Mouse (Mus musculus) forebrain, embryonic 12.5 days (tissue): ENCODE data around the gene Zfp558. TPM values are rescaled to one million over a fixed set of nuclear protein-coding genes. Genes with fewer than 3 reads are reported as not detected.
A peak's percentile ranks its signal among the peaks of the same experiment; 100 is the strongest.
"Not testable (repeated sequence)": the region's sequence is repeated elsewhere in the genome, so short reads cannot be mapped to it uniquely, and the experiment has no call there.

ENCODE experiments used
- ATAC-seq: fragments of 200-750 bp; cut with Nextera tagmentation; 2 replicates; pipeline ENCODE4 v1.8.0; 2017; ENCODE audit warnings: moderate TSS enrichment; ENCODE audit not compliant: low FRiP score
- H3K27ac ChIP-seq: fragments of 300-500 bp; sonication (generic); 2 replicates; pipeline ENCODE4 v1.5.1; 2016; ENCODE audit warnings: mild to moderate bottlenecking
- H3K27me3 ChIP-seq: fragments of 300-500 bp; sonication (generic); 2 replicates; pipeline ENCODE4 v1.6.1; 2016; ENCODE audit warnings: mild to moderate bottlenecking
- H3K36me3 ChIP-seq: fragments of 300-500 bp; sonication (generic); replicated peaks from 2 replicates; pipeline ENCODE4 v1.6.1; 2016; ENCODE audit warnings: mild to moderate bottlenecking
- H3K4me1 ChIP-seq: fragments of 300-500 bp; sonication (generic); 2 replicates; pipeline ENCODE4 v1.6.1; 2016
- H3K4me2 ChIP-seq: fragments of 300-500 bp; sonication (generic); 2 replicates; pipeline ENCODE4 v1.6.1; 2016; ENCODE audit warnings: mild to moderate bottlenecking, moderate library complexity
- H3K4me3 ChIP-seq: fragments of 300-500 bp; sonication (generic); replicated peaks from 2 replicates; pipeline ENCODE4 v1.5.1; 2016; ENCODE audit warnings: mild to moderate bottlenecking
- H3K9ac ChIP-seq: fragments of 300-500 bp; sonication (generic); 2 replicates; pipeline ENCODE4 v1.6.1; 2016; ENCODE audit warnings: mild to moderate bottlenecking
- H3K9me3 ChIP-seq: fragments of 300-500 bp; sonication (generic); 2 replicates; pipeline ENCODE4 v1.6.1; 2016
- WGBS: fragments of 180-500 bp; shearing (Covaris S2); methylation state at CpG from one replicate; pipeline ENCODE4 v1.1.7; 2016; 5-methylcytosine and 5-hydroxymethylcytosine counted together
- microRNA-seq: library from miRNA; unstranded; fragments of <30 nt; microRNA quantifications from one replicate; pipeline ENCODE4, GENCODE M21; 2017
- polyA plus RNA-seq: library from polyadenylated mRNA; unstranded; fragments of >200 nt; fragmentation: Nextera tagmentation; extraction: Ambion mirVana; gene quantifications from 2 replicates; pipeline ENCODE4 v1.2.1, GENCODE M21; 2016

Zfp558 gene
- polyA plus RNA-seq = 23.3 and 25.8 TPM in 2 replicates

DNA sequence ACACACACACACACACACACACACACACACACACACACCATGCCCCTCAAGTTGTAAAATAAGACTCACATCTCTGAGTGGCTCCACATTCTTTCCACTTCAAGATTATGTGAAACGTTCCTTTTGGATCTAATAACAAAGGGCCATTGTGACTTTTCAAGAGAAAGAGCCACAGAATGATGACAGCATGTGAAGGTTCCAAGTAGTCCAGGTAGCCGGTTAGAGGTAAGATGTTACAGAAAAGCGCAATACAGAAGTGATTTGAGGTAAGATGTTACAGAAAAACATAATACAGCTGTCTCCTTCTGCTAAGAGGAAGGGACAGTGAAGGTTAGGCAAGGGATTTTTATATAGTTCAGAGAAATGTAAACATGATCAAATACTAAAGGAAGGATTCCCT is at the start of gene Zfp558, which contains the start of gene Mbd3l1:
Gene Zfp558, minus strand, starts transcription at position 101 of the 400 bp plus-strand sequence.
Gene Mbd3l1, plus strand, starts transcription at position 192 of the 400 bp plus-strand sequence.
- H3K4me2 ChIP-seq = no peak within 1 kb of the TSS
- H3K36me3 ChIP-seq = no peaks in the 10 kb centered on the region
- H3K27ac ChIP-seq = no peak within 1 kb of the TSS
- 0 out of 2 replicates have a peak, but pooled peaks cover 2% of the 10 kb centered on the region for H3K27me3 ChIP-seq
- no peaks in the 10 kb centered on the region; the same call in 1 of the 2 replicates for H3K4me1 ChIP-seq
- WGBS = 76% methylated on average over 3 of the region's 3 CpGs
- ATAC-seq = no peak
- H3K9ac ChIP-seq = no peak within 1 kb of the TSS
- no peak within 1 kb of the TSS for H3K4me3 ChIP-seq
- H3K9me3 ChIP-seq = no peaks in the 10 kb centered on the region

DNA sequence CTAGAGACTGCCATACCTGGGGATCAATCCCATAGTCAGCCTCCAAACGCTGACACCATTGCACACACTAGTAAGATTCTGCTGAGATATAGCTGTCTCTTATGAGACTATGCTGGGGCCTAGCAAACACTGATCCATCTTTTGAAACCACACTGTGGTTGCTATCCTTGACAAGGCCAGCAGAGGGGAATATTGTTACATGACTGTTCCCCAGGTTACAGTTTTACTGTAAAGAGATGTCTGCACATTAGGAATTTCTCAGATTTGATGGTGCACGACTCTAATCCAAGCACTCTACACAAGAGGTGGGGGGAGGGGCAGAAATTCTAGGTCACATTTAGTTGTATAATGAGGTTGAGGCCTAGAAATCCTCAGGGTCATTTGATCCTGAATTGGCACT is 30.0 kb upstream of the Zfp558 start:
- 53% methylated on average over 2 of the region's 2 CpGs for WGBS
- H3K9ac ChIP-seq = no peak overlapping the region
- no peak overlapping the region for H3K4me2 ChIP-seq

DNA sequence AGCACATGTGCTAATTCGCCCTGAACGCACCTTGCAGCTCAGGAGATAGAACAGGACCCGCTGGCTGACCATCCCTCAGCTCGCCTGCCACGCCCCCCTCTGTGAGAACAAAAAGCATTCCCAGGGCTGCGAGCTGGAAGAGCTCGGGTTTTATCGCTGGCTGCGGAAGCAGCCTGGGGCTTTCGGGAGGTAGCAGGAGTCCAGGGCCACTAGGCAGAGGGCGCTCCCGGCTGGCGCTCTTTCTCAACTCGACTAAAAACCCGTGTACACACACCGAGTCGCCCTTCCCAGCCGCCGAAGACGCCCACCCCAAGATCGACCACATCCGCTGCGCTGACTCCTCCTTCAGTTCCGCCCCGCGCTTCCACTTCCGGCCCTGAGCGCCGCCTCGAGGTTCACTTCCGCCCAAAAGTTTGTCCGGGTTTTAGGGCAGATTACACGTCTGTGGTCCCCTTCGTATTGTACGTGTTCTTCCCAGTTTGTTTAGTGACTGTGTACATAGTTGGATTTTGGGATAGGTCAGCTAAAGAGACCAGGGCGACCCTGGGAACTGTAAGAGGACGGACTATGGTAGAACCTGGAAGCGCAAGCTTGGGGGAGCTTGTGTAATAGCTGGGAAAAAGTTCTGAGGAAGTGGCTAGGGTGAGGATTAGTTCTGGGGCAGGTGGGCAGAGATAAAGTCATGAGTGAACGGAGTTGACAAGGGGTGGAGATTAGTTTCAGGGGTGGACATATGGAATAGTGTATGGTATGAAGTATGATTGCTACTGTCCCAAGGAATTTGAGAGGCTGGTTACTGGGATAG is 4.5 kb downstream of the Zfp558 start:
- Histone ChIP-seq H3K27ac (peak overlapping the region; percentile 96), H3K27me3 (0 out of 2 replicates have a peak, but pooled peaks cover 2% of the 10 kb centered on the region), H3K36me3 (0 out of 2 replicates have a peak, but pooled peaks cover 2% of the 10 kb centered on the region), H3K9ac (peak overlapping the region; percentile 68), H3K4me1 (no peaks in the 10 kb centered on the region; the same call in 1 of the 2 replicates), H3K9me3 (no peaks in the 10 kb centered on the region), H3K4me2 (peak overlapping the region; percentile 70), H3K4me3 (peak overlapping the region; percentile 65)
- ATAC-seq = peak; percentile 97
- WGBS = 4% methylated on average over 39 of the region's 39 CpGs

More for the DNA sequence above, 30.0 kb upstream of the Zfp558 start:
- no peaks in the 10 kb centered on the region for H3K36me3 ChIP-seq
- no peak overlapping the region for H3K4me3 ChIP-seq
- no peak overlapping the region for H3K27ac ChIP-seq
- H3K27me3 ChIP-seq = no peaks in the 10 kb centered on the region
- no peak for ATAC-seq
- no peaks in the 10 kb centered on the region for H3K9me3 ChIP-seq
- H3K4me1 ChIP-seq = no peaks in the 10 kb centered on the region

DNA sequence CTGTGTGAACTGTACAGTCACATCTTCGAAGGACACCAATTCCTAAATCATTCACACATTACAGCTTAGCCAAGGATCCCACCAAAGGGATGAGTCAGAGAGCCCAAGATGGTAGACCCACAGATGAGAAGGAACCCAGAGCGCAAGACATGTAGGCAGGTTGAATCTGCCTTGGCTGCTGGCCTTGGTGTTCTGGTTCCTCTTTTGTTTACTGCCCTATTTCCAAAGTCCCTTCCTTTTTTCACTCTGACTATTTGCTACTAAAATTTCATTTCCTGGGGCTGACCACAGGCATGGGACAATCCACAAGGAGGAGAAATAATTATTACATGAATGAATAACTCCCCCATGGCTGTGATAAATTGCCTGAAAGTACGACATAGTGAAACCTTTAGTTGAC is 10.1 kb downstream of the Zfp558 start:
- no peak overlapping the region for H3K4me3 ChIP-seq
- no peaks in the 10 kb centered on the region for H3K9me3 ChIP-seq
- H3K4me2 ChIP-seq = no peak overlapping the region
- H3K36me3 ChIP-seq = peaks cover 34% of the 10 kb centered on the region
- ATAC-seq = no peak
- WGBS = 88% methylated on average over 3 of the region's 3 CpGs
- H3K4me1 ChIP-seq = peaks cover 5% of the 10 kb centered on the region; the same call in 1 of the 2 replicates
- H3K27me3 ChIP-seq = no peaks in the 10 kb centered on the region
- no peak overlapping the region for H3K9ac ChIP-seq
- H3K27ac ChIP-seq = no peak overlapping the region

DNA sequence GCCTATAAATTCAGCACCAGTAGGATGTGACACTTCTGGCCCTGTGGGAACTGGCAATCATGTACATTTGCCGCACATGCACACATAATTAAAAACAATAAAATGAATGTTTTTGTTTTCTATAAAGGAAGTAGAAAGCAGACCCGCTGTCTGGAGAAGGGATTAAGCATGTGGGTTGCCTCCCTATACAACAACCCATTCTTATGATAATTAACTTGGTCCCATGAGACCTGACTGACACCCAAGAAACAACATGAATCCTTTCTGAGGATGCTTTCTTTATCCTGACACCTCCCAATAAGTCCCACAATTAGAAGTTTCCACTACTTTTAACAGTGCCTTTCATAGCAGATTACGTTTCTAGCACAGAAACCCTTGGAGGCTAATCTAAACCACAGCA is 10.7 kb downstream of the Zfp558 start:
- no peaks in the 10 kb centered on the region for H3K9me3 ChIP-seq
- H3K4me1 ChIP-seq = peaks cover 5% of the 10 kb centered on the region; the same call in 1 of the 2 replicates
- no peaks in the 10 kb centered on the region for H3K27me3 ChIP-seq
- 16% methylated on average over 3 of the region's 3 CpGs for WGBS
- H3K4me3 ChIP-seq = no peak overlapping the region
- H3K4me2 ChIP-seq = no peak overlapping the region
- H3K27ac ChIP-seq = no peak overlapping the region
- H3K9ac ChIP-seq = no peak overlapping the region
- peaks cover 37% of the 10 kb centered on the region for H3K36me3 ChIP-seq
- ATAC-seq = no peak

DNA sequence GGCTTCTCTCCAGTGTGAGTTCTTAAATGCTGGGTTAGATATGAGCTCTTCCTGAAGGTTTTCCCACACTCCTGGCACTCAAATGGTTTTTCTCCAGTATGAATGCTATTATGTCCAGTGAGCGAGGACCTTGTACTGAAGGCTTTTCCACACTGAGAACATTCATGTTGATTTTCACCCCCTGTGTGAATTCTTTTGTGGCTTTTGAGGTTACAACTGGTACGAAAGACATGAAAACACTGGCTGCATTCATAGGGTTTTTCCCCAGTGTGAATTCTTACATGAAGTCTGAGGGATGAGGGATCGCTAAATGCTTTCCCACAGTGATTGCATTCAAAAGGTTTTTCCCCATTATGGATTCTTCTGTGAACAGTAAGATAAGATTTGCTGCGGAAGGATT is 21.5 kb downstream of the Zfp558 start:
- H3K4me2 ChIP-seq = no peak overlapping the region
- peaks cover 5% of the 10 kb centered on the region; the same call in 1 of the 2 replicates for H3K9me3 ChIP-seq
- peaks cover 49% of the 10 kb centered on the region for H3K36me3 ChIP-seq
- H3K27me3 ChIP-seq = no peaks in the 10 kb centered on the region
- H3K4me1 ChIP-seq = no peaks in the 10 kb centered on the region
- ATAC-seq = no peak
- WGBS = 78% methylated on average over 4 of the region's 4 CpGs
- H3K9ac ChIP-seq = no peak overlapping the region
- H3K27ac ChIP-seq = no peak overlapping the region
- no peak overlapping the region for H3K4me3 ChIP-seq

DNA sequence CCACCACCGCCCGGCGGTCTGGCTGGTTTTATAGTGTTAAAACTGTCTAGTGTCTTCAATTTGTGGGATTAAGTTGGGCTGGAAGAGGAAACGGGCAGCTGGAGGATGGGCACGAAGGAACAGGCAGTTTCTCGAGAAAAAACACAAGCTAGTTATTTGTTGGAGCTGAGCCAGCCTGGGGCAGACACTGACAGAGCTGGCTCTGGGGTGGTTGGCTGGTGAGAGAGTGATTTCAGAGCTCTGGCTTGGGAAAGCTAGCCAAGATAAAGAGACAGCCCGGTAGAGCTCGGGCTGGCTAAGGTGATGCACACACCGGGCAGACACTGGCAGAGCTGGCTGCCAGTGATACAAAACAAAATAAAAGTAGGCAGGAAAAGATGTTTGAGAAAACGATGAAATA is 46.4 kb downstream of the Zfp558 start:
- Histone ChIP-seq H3K4me1 (no peaks in the 10 kb centered on the region), H3K36me3 (no peaks in the 10 kb centered on the region), H3K9ac (no peak overlapping the region), H3K4me2 (no peak overlapping the region), H3K9me3 (no peaks in the 10 kb centered on the region), H3K4me3 (no peak overlapping the region), H3K27me3 (no peaks in the 10 kb centered on the region), H3K27ac (no peak overlapping the region)
- ATAC-seq = no peak
- 79% methylated on average over 10 of the region's 10 CpGs for WGBS

DNA sequence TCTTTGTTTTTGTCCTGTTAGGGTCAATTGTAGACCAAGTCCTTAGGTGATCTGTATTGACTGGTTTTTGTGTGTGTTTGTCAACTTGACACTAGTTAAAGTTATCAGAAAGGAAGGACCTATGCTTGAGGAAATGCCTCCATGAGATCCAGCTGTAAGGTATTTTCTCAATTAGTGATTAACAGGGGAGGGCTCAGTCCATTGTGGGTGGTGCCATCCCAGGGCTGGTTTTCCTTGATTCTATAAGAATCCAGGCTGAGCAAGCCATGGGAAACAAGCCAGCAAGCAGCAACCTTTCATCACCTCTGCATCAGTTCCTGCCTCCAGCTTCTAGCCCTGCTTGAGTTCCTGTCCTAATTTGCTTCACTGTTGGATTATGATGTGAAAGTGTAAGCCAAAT is 47.7 kb downstream of the Zfp558 start, which contains the start of gene Mbd3l2:
Gene Mbd3l2, plus strand, starts transcription at position 301 of the 400 bp plus-strand sequence.
- Histone ChIP-seq H3K27ac (no peak within 1 kb of the TSS), H3K9ac (no peak within 1 kb of the TSS), H3K4me1 (no peaks in the 10 kb centered on the region), H3K36me3 (no peaks in the 10 kb centered on the region), H3K4me2 (no peak within 1 kb of the TSS), H3K4me3 (no peak within 1 kb of the TSS), H3K9me3 (no peaks in the 10 kb centered on the region), H3K27me3 (no peaks in the 10 kb centered on the region)
- ATAC-seq = no peak

DNA sequence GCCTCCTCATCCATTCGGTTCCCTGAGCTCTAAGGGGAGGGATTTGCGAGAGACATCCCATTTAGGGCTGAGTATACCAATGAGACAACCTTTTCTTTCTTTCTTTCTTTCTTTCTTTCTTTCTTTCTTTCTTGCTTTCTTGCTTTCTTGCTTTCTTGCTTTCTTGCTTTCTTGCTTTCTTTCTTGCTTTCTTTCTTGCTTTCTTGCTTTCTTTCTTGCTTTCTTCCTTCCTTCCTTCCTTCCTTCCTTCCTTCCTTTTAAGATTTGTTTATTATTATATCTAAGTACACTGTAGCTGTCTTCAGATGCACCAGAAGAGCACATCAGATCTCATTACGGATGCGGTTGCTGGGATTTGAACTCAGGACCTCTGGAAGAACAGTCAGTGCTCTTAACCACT is 65.7 kb downstream of the Zfp558 start:
- H3K9me3 ChIP-seq, H3K27ac ChIP-seq, ATAC-seq, H3K9ac ChIP-seq, H3K27me3 ChIP-seq, H3K4me3 ChIP-seq, H3K36me3 ChIP-seq, H3K4me1 ChIP-seq, H3K4me2 ChIP-seq: not testable (repeated sequence)
- WGBS = 90% methylated on average over 4 of the region's 4 CpGs

Small RNA genes lying within 50 kb of the gene (microRNA-seq; reads per million reads assigned to microRNA genes)
- not detected for gene Gm22854

Other genes starting within 250 kb of the Zfp558 start
- 123 and 128 TPM in 2 replicates for gene Chordc1, start 186.1 kb downstream of the Zfp558 start, polyA plus RNA-seq
- 1.1 and 1.7 TPM in 2 replicates for gene Naalad2, start 75.3 kb downstream of the Zfp558 start, polyA plus RNA-seq
- gene Ubtfl1, start 73.8 kb downstream of the Zfp558 start, polyA plus RNA-seq = not detected in 2 replicates
- gene Mbd3l2, start 47.6 kb downstream of the Zfp558 start, polyA plus RNA-seq = 0.14 TPM in 1 of 2 replicates, not detected in the other
- not detected in 2 replicates for gene Mbd3l1, start 91 bp upstream of the Zfp558 start, polyA plus RNA-seq
- gene Muc16, start 196.3 kb upstream of the Zfp558 start, polyA plus RNA-seq = not detected in 2 replicates